Mouse (Mus musculus) embryonic facial prominence, embryonic 13.5 days (tissue): ENCODE results near the gene Eapp. TPM values are rescaled to one million over a fixed set of nuclear protein-coding genes. Genes with fewer than 3 reads are reported as not detected.
A peak's percentile ranks its signal among the peaks of the same experiment; 100 is the strongest.

Source experiments
- ATAC-seq: fragments of 200-750 bp; cut with Nextera tagmentation; 2 replicates; pipeline ENCODE4 v1.8.0; 2017; ENCODE audit warnings: low read depth; ENCODE audit not compliant: insufficient number of reproducible peaks, insufficient read depth, low FRiP score, low TSS enrichment
- H3K27ac ChIP-seq: fragments of 300-500 bp; sonication (generic); 2 replicates; pipeline ENCODE4 v1.5.1; 2015; ENCODE audit warnings: moderate library complexity, mild to moderate bottlenecking, inconsistent platforms
- H3K27me3 ChIP-seq: fragments of 300-500 bp; sonication (generic); 2 replicates; pipeline ENCODE4 v1.6.1; 2015; ENCODE audit warnings: mild to moderate bottlenecking, inconsistent platforms
- H3K36me3 ChIP-seq: fragments of 300-500 bp; sonication (generic); 2 replicates; pipeline ENCODE4 v1.6.1; 2015; ENCODE audit warnings: mild to moderate bottlenecking, inconsistent platforms
- H3K4me1 ChIP-seq: fragments of 300-500 bp; sonication (generic); 2 replicates; pipeline ENCODE4 v1.6.1; 2015; ENCODE audit warnings: inconsistent platforms
- H3K4me2 ChIP-seq: fragments of 300-500 bp; sonication (generic); 2 replicates; pipeline ENCODE4 v1.6.1; 2015; ENCODE audit warnings: moderate library complexity, mild to moderate bottlenecking, inconsistent platforms
- H3K4me3 ChIP-seq: fragments of 300-500 bp; sonication (generic); 2 replicates; pipeline ENCODE4 v1.5.1; 2015; ENCODE audit warnings: mild to moderate bottlenecking, inconsistent platforms
- H3K9ac ChIP-seq: fragments of 300-500 bp; sonication (generic); 2 replicates; pipeline ENCODE4 v1.6.1; 2015; ENCODE audit warnings: mild to moderate bottlenecking, inconsistent platforms
- H3K9me3 ChIP-seq: fragments of 300-500 bp; sonication (generic); 2 replicates; pipeline ENCODE4 v1.6.1; 2016; ENCODE audit warnings: inconsistent platforms
- WGBS: fragments of 180-500 bp; shearing (Covaris S2); methylation state at CpG from one replicate; pipeline ENCODE4 v1.1.7; 2015; ENCODE audit warnings: mixed read lengths; 5-methylcytosine and 5-hydroxymethylcytosine counted together
- polyA plus RNA-seq: library from polyadenylated mRNA; unstranded; fragments of >200 nt; fragmentation: Nextera tagmentation; extraction: Ambion mirVana; gene quantifications from 2 replicates; pipeline ENCODE4 v1.2.1, GENCODE M21; 2015

Gene Eapp
- polyA plus RNA-seq, 1 experiment from 2014 or later, result 74.5 TPM

GRCm38 (mm10) chr12:54654141-54654540 is 41.6 kb downstream of the Eapp start:
- ATAC-seq, result no peak
- H3K4me2 ChIP-seq, result peak overlapping the region; percentile 71

GRCm38 (mm10) chr12:54652346-54652745 is 43.4 kb downstream of the Eapp start:
- WGBS, result 90% methylated on average over 12 of the region's 12 CpGs
- no peak overlapping the region for H3K4me3 ChIP-seq
- peaks cover 25% of the 10 kb centered on the region for H3K36me3 ChIP-seq
- no peak overlapping the region for H3K9ac ChIP-seq
- ATAC-seq, result no peak
- H3K27ac ChIP-seq, result no peak overlapping the region
- no peak overlapping the region for H3K4me2 ChIP-seq
- H3K4me1 ChIP-seq, result peaks cover 21% of the 10 kb centered on the region
- H3K27me3 ChIP-seq, result no peaks in the 10 kb centered on the region
- no peaks in the 10 kb centered on the region for H3K9me3 ChIP-seq

More at GRCm38 (mm10) chr12:54654141-54654540, 41.6 kb downstream of the Eapp start:
- H3K27me3 ChIP-seq, result no peaks in the 10 kb centered on the region
- H3K9me3 ChIP-seq, result no peaks in the 10 kb centered on the region
- peaks cover 21% of the 10 kb centered on the region for H3K4me1 ChIP-seq
- no peak overlapping the region for H3K27ac ChIP-seq
- 0 out of 2 replicates have a peak overlapping the region, but pooled peaks have one; percentile 27 for H3K9ac ChIP-seq
- peaks cover 10% of the 10 kb centered on the region for H3K36me3 ChIP-seq
- WGBS, result 76% methylated on average over 4 of the region's 4 CpGs
- H3K4me3 ChIP-seq, result peak overlapping the region; percentile 67; the same call in 1 of the 2 replicates

- no peak overlapping the region for H3K9ac ChIP-seq
- H3K4me3 ChIP-seq, result no peak overlapping the region
- H3K4me1 ChIP-seq, result peaks cover 21% of the 10 kb centered on the region
- H3K9me3 ChIP-seq, result no peaks in the 10 kb centered on the region
- peaks cover 26% of the 10 kb centered on the region for H3K36me3 ChIP-seq
- no peak for ATAC-seq
- H3K27ac ChIP-seq, result no peak overlapping the region
- 62% methylated on average over 8 of the region's 8 CpGs for WGBS
- H3K27me3 ChIP-seq, result no peaks in the 10 kb centered on the region
- no peak overlapping the region for H3K4me2 ChIP-seq
Observed at GRCm38 (mm10) chr12:54651820-54652219, 43.9 kb downstream of the Eapp start.

- Histone ChIP-seq H3K4me3 (no peak overlapping the region), H3K27ac (no peak overlapping the region), H3K27me3 (no peaks in the 10 kb centered on the region), H3K9ac (no peak overlapping the region), H3K4me2 (no peak overlapping the region), H3K9me3 (no peaks in the 10 kb centered on the region), H3K36me3 (peaks cover 33% of the 10 kb centered on the region), H3K4me1 (peaks cover 21% of the 10 kb centered on the region)
- WGBS, result 39% methylated on average over 1 of the region's 1 CpGs
- ATAC-seq, result no peak
Observed at GRCm38 (mm10) chr12:54651158-54651557, 44.5 kb downstream of the Eapp start.

GRCm38 (mm10) chr12:54644947-54645346 is 50.8 kb downstream of the Eapp start:
- no peaks in the 10 kb centered on the region for H3K4me1 ChIP-seq
- H3K27me3 ChIP-seq, result no peaks in the 10 kb centered on the region
- ATAC-seq, result no peak
- H3K27ac ChIP-seq, result no peak overlapping the region
- no peak overlapping the region for H3K9ac ChIP-seq
- WGBS, result 80% methylated on average over 2 of the region's 2 CpGs
- H3K9me3 ChIP-seq, result no peaks in the 10 kb centered on the region
- no peak overlapping the region for H3K4me3 ChIP-seq
- peaks cover 41% of the 10 kb centered on the region for H3K36me3 ChIP-seq
- H3K4me2 ChIP-seq, result no peak overlapping the region

- no peaks in the 10 kb centered on the region for H3K9me3 ChIP-seq
- no peak overlapping the region for H3K9ac ChIP-seq
- H3K27me3 ChIP-seq, result no peaks in the 10 kb centered on the region
- no peak overlapping the region for H3K4me3 ChIP-seq
- H3K27ac ChIP-seq, result no peak overlapping the region
- no peaks in the 10 kb centered on the region for H3K4me1 ChIP-seq
- H3K36me3 ChIP-seq, result peaks cover 31% of the 10 kb centered on the region
- no peak for ATAC-seq
- WGBS, result 83% methylated on average over 5 of the region's 5 CpGs
- no peak overlapping the region for H3K4me2 ChIP-seq
Observed at GRCm38 (mm10) chr12:54643320-54643892, 52.3 kb downstream of the Eapp start.

GRCm38 (mm10) chr12:54641374-54641773 is 54.3 kb downstream of the Eapp start:
- Histone ChIP-seq H3K9me3 (no peaks in the 10 kb centered on the region), H3K4me3 (no peak overlapping the region), H3K36me3 (peaks cover 17% of the 10 kb centered on the region), H3K4me1 (no peaks in the 10 kb centered on the region), H3K27ac (no peak overlapping the region), H3K9ac (no peak overlapping the region), H3K4me2 (no peak overlapping the region), H3K27me3 (no peaks in the 10 kb centered on the region)
- no peak for ATAC-seq
- WGBS, result 95% methylated on average over 4 of the region's 4 CpGs

- ATAC-seq, result no peak
- Histone ChIP-seq H3K9ac (no peak overlapping the region), H3K9me3 (no peaks in the 10 kb centered on the region), H3K36me3 (peaks cover 12% of the 10 kb centered on the region; the same call in 1 of the 2 replicates), H3K4me2 (no peak overlapping the region), H3K27me3 (no peaks in the 10 kb centered on the region), H3K4me3 (no peak overlapping the region), H3K27ac (no peak overlapping the region), H3K4me1 (no peaks in the 10 kb centered on the region)
- 89% methylated on average over 6 of the region's 6 CpGs for WGBS
Observed at GRCm38 (mm10) chr12:54640259-54640658, 55.4 kb downstream of the Eapp start.

- Histone ChIP-seq H3K9ac (no peak overlapping the region), H3K27ac (no peak overlapping the region), H3K27me3 (no peaks in the 10 kb centered on the region), H3K4me1 (no peaks in the 10 kb centered on the region), H3K4me3 (no peak overlapping the region), H3K9me3 (no peaks in the 10 kb centered on the region), H3K4me2 (no peak overlapping the region), H3K36me3 (no peaks in the 10 kb centered on the region)
- ATAC-seq, result no peak
- 73% methylated on average over 1 of the region's 1 CpGs for WGBS
Observed at GRCm38 (mm10) chr12:54637033-54637432, 58.7 kb downstream of the Eapp start.

- Histone ChIP-seq H3K9me3 (no peaks in the 10 kb centered on the region), H3K4me2 (no peak overlapping the region), H3K4me1 (no peaks in the 10 kb centered on the region), H3K9ac (no peak overlapping the region), H3K4me3 (no peak overlapping the region), H3K27me3 (no peaks in the 10 kb centered on the region), H3K36me3 (no peaks in the 10 kb centered on the region), H3K27ac (no peak overlapping the region)
- ATAC-seq, result no peak
- 86% methylated on average over 2 of the region's 2 CpGs for WGBS
Observed at GRCm38 (mm10) chr12:54632141-54632540, 63.6 kb downstream of the Eapp start.

GRCm38 (mm10) chr12:54621942-54622341 is 73.8 kb downstream of the Eapp start:
- Histone ChIP-seq H3K36me3 (no peaks in the 10 kb centered on the region), H3K4me1 (no peaks in the 10 kb centered on the region), H3K4me3 (no peak overlapping the region), H3K9me3 (no peaks in the 10 kb centered on the region), H3K4me2 (no peak overlapping the region), H3K9ac (no peak overlapping the region), H3K27ac (no peak overlapping the region), H3K27me3 (no peaks in the 10 kb centered on the region)
- WGBS, result 78% methylated on average over 2 of the region's 2 CpGs
- no peak for ATAC-seq
